Mouse (Mus musculus): ENCODE measurements around the gene Cdkn2aip. TPM values are rescaled to one million over a fixed set of nuclear protein-coding genes. Genes with fewer than 3 reads are reported as not detected.

Cdkn2aip gene
- total RNA-seq (2021) (10 to 100 TPM; 11.0 to 12.9 TPM), polyA plus RNA-seq (2012; rRNA removed) (26.0 and 38.1 TPM in 2 replicates)
- long read RNA-seq, transcript Cdkn2aip-201 (3 exons, 3,464 nt): major isoform, 10 of 19 reads
- long read RNA-seq, transcript Cdkn2aip-202 (3 exons, 3,393 nt): minor isoform, 8 of 19 reads
- long read RNA-seq, partial matches to known transcripts: 1 of 19 reads
- long read RNA-seq, other reads (novel, unspliced or antisense): 0 of 19 reads

- DNase-seq: peak; percentile 98
Observed at GRCm38 (mm10) chr8:47713761-47714745, at the start of gene Cdkn2aip. Cdkn2aip (minus strand) TSS chr8:47713932.

- no peak for DNase-seq
Observed at GRCm38 (mm10) chr8:47763194-47763593, 49.5 kb upstream of the Cdkn2aip start.

- DNase-seq: no peak
Observed at GRCm38 (mm10) chr8:47760685-47761084, 47.0 kb upstream of the Cdkn2aip start.

DNA sequence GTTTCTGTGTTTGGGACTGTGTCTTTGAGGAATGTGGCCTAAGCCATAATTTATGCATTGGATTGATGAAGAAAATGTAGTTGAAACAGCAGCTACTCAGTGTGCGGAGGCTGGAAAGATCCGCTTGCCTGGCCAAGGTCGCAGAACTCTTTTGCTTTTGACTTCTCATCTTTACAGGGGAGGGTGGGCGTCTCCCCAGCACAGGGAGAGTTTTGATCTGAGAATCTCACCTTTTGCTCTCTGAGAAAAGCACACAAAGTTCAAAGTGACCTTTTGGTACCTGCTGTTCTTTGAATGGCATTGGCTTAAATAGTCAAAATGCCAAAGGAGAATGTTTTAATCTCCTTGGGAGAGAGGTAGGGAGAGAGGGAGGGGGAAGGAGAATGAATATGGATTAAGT, 46.5 kb upstream of the Cdkn2aip start:
- no peak for DNase-seq

- DNase-seq: no peak
Observed at GRCm38 (mm10) chr8:47753121-47753520, 39.4 kb upstream of the Cdkn2aip start.

GRCm38 (mm10) chr8:47750096-47750495, 36.4 kb upstream of the Cdkn2aip start:
- no peak for DNase-seq

DNA sequence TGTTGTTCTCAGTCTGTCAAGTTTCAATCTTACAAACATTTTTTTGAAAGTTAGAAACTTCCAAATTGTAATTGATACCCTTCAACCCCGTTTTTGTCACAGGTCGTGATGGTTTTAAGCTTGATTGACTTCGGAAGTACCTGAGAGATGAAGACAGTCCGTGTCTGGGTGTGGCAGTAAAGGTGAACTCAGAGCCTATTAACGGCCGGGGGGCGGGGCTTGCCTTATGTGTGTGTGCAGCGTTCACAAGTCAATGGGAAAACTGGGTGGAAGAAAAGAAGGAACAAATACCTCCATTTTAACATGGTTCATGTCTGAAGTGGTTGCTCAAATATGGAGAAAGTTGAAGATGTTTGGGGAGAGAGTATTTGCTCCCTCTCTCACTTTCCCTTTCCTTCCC, 35.8 kb upstream of the Cdkn2aip start:
- no peak for DNase-seq

DNA sequence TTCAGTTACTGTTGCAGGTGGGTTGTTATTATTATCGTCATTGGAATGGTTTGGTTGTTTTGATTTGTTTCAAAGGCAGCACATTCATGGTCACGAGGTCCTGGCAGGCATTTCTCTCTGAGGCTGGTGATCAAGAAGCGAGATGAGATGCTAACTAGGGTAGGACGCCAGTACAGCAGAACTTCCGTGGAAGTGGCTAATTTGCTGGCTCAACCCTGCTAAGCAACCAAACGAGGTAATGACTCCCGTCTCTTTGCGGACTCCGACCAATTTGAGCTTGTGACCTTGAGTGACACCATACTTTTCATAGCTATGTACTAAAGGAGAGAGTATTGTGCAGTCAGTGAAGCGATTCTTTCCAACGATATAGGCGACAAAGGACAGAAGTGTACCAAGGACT, 32.6 kb upstream of the Cdkn2aip start:
- no peak for DNase-seq

DNA sequence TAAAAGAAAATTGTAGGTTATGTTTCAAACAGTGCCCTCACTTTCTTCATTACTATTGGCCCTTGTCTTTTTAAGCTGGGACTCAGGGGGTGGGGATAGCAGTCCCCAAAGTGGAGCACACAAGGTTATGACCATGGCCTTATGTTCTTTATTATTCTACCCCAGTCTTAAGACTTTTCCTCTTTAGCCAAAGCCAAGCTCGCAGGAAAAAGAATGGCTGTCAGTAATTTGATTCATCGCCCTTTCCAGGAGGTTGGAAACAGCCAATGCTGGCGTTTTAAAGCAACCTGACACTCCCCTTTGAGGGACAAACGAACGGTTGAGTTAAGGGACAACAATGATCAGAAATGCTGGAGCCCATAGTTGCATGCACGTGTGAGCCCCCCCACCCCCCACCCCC, 32.1 kb upstream of the Cdkn2aip start:
- no peak for DNase-seq

GRCm38 (mm10) chr8:47744803-47745202, 31.1 kb upstream of the Cdkn2aip start:
- no peak for DNase-seq

- peak; percentile 84 for DNase-seq
Observed at GRCm38 (mm10) chr8:47743419-47743818, 29.7 kb upstream of the Cdkn2aip start.

GRCm38 (mm10) chr8:47742992-47743391, 29.3 kb upstream of the Cdkn2aip start:
- DNase-seq: no peak

GRCm38 (mm10) chr8:47742372-47742771, 28.6 kb upstream of the Cdkn2aip start:
- DNase-seq: no peak

GRCm38 (mm10) chr8:47737120-47737519, 23.4 kb upstream of the Cdkn2aip start:
- no peak for DNase-seq

DNA sequence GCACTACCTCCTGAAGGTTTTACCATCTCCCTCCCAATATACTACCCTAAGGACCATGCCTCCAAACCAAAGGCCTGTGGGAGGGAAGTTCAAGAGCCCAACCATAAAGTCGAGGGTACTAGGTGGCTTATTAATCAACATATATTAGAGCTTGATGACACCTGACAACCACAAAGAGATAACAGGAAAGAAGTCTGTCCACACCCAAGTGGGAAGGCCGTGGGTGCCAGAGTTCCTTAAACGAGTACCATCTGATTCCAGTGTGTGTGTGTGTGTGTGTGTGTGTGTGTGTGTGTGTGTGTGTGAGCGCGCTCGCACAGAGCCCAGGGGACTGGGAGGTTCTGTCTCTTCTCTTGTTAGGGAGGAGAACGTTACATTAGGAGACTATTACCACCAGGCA, 15.6 kb upstream of the Cdkn2aip start:
- DNase-seq: no peak

DNA sequence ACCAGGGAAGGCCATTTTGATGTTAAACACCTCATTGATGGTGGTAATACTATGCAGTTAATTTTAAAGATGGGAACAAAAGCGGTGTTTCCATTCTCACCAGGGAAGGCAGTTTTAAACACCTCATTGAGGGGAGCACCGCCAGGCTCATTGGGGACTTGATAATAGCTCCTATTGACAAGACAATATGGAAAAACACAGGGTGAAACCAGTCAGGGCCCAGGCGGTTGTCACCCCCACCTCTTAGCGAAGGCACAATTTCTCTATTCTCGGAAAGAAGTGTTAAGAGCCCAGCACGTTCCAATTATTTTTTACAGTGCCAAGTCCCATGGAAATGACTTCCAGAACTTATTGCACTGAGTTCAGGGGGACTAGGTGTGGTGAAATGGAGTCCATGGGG, 13.2 kb upstream of the Cdkn2aip start:
- no peak for DNase-seq

- no peak for DNase-seq
Observed at GRCm38 (mm10) chr8:47721609-47722008, 7.9 kb upstream of the Cdkn2aip start.

GRCm38 (mm10) chr8:47718641-47719040, 4.9 kb upstream of the Cdkn2aip start:
- no peak for DNase-seq

- no peak for DNase-seq
Observed at GRCm38 (mm10) chr8:47713171-47713663, 515 bp downstream of the Cdkn2aip start.

DNA sequence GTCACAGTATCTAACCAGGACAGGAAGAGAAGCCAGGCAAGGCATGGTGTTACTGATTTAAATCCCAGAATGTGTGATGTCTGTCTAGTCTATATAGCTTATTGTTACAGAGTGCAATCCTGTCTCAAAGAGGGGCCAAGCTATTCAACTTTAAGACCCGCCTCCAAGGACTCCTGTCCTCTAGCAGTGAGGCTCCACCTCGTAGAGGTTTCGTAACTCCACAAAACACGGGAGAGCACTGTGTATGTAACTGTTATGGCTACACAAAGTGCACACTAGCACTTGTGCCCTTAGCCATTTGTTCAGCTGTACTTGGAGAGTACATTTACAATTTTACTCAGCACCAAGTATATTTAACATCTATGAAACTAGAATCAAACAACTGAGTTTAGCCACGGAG, 5.6 kb downstream of the Cdkn2aip start:
- DNase-seq: no peak

DNA sequence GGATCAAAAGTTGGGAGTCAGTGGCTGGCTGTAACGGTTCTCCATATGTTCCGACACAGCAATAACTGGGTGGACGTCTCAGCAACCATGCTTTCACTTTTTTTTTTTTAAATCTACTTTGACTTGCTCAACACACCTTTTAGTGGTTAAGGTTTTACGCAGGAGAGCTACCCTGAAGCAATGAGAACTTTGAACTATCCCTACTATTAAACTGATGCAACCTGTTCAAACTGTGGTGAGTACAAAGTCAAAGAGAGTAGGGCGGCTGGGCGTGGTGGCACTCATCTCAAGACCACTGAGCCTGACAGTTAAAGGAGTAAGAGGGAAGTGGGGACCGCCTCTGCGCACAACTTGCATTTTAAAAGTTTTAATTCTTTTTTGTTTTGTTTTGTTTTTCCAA, 7.0 kb downstream of the Cdkn2aip start:
- DNase-seq: no peak

DNA sequence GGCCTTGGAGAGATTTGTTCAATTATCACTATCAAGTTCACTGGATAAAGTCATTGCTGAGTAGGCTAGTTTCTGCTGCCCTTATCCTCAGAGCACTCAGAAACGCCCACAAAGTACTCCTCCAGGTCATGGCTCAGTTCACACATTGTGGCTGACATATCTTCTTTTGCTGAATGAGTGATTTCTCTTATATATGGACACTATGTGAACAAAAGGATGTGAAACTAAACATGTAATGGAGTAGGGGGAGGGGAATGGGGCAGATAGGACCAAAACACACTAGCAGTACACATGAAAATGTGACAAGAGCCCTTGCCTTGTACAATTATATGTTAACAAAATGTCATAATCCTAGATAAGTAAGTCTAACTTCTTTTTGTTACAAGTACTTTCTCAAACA, 11.4 kb downstream of the Cdkn2aip start:
- DNase-seq: no peak

- peak; percentile 26 for DNase-seq
Observed at GRCm38 (mm10) chr8:47697696-47698095, 16.0 kb downstream of the Cdkn2aip start.

Measured in adrenal gland, adult 2 months (tissue).